Mouse (Mus musculus): ENCODE data around the gene Cldn4.
"Not testable (repeated sequence)": the region's sequence is repeated elsewhere in the genome, so short reads cannot be mapped to it uniquely, and the experiment has no call there.

Gene Cldn4

DNA sequence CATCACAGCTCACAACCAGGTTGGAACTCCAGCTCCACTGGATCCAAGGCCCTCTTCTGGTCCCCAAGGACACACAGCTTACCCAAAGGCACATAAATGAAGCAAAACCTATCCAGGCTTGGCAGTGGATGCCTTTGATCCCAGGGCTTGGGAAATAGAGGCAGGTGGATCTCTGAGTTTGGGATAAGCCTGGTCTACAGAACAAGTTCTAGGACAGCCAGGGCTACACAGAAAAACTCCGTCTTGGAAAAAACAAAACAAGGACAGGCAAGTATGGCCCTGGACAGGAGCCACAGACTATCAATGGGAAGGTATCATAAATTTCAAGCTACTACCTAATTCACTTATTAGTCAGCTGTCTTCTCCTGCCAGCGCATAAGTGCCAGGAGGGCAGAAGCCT is 14.8 kb upstream of the Cldn4 start:
- no peak for DNase-seq

DNA sequence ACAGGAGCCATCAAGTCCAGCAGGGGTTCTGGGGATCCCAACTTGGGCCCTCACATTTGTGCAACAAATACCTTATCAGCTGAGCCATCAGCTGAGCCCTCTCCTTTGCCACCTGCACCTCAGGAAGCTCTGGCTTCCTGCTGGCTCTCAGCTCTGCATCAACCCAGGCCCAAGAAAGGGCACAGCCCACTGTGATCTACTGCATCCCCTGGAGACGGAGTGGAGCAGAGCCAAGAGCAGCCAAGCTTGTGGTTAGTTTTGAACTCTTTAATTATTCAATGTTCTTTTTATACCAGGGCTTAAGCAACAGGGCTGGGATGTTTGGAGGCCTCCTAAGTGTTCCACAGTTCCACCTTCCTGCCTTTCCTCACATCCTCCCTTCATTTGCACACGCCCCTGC is 13.7 kb upstream of the Cldn4 start:
- no peak for DNase-seq

DNA sequence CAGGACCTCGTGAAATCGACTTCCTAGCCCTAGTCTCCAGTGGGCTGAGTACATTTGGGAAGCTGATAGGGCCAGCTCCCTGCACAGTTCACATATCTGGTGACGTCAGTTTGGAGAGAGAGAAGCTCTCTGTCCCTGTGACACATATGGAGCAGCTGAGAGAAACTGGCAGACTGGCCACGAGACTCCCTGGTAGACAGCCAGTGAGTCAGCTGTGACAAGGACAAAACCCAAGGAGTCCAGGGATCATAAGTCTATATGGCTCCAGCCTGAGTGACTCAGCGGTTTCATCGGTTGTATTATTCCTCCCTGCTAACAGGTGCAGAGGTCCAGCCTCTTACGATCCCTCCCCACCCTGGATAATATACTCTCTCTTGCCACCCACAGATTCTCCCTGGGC is 12.4 kb upstream of the Cldn4 start:
- DNase-seq, result peak; percentile 13

DNA sequence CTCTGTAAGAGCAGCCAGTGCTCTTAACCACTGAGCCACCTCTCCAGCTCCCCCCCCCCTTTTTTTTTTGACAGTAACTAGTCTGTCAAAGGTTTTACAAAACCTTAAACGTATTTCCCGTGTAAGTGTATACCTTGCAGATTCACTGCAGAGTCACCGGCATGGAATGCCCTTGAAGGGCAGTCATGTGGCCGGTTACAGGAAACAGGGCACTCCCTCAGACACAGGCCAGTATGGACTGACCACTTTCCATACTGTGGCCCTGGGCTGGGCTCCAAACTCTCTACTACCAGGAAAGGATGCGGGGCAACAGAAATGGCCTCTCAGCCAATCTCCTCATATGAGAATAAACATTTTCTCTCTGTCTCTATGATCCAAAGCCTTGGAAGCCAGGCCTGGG is 8.8 kb upstream of the Cldn4 start:
- DNase-seq, result no peak

DNA sequence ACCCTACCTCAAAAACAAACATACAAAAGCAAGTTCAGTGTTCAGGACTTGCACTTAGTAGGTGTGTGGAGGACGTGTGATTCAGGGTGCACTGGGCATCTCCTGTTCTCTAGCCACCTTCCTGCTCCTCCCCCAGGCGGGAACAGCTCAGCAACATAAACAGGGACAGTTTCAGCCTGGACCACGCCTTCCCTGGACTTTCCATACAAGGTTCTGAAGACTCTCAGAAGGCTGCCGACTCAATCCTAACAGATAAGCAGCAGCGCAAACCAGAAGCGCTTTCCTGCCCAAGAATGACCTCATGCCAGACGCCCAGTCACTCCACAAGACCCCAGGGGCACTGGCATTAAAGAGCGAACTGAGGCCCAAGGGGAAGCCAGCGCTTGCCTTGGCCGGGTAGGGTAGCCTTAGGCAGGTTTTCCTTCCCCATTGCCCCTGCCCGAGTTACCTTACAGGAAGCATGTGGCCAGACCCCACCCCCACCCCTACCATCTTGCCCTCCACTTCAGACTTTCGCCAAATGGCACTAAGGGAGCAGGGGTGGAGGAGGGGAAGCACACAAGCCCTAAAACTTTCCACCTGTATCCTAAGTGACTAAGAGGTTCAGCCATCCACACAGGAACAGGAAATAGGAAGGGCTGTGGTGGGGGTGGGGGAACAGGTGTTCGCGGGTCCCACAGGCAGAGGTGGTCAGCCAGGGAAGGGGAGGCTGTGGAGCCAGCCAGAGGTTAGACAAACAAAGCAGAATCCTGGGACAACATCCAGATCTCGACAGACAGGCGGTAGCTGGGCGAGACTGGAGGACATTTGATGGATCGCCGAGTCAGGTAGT is 4.5 kb upstream of the Cldn4 start:
- no peak for DNase-seq

DNA sequence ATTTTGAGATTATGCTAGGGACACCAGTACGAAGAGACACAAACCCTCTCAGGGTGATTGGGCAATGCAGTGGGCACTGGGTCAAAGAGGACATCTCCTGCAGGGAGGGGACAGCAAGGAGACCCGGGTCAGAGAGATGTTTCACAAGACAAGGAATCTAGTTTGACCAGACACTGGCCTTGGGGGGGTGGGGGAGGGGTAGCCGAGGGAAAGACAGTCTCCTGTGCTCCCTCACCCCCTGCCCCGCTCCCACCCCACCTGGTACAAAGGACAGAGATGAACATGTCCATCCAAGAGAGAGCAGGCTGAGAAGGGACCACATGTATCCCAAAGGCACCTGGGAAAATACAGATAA is 1.3 kb upstream of the Cldn4 start:
- DNase-seq, result no peak

DNA sequence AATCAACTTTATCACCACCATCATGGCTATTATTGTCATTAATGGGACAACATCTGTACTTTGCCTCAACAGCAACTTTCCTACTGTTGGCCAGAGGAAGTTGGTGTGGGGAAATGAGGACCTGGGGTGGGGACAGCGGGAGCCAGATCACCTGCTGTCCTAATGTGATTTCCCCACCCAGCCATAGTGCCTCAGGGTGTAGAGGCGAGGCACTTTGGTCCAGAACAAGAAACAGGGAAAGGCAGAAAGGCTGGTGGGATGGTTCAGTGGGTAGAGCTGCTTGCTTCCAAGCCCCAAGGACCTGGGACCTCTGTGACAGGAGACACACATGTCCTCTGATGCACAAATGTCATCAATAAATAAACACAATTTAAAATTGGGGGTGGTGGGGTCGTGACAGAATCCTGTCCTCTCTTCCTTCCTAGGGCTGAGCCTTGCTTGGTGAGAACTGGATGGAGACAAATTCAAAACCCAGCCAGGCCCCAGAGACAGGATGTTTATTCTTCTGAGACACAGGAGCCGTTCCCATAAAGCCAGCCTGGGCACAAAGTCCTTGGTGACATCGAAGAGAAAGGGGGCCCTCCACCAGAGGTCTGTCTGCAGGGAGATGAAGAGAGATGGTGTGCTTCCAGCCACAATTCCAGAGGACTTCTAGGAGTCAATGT is 818 bp upstream of the Cldn4 start:
- no peak for DNase-seq

- no peak for DNase-seq
Measured at GRCm38 (mm10) chr5:134946063-134946856, 474 bp downstream of the Cldn4 start.

DNA sequence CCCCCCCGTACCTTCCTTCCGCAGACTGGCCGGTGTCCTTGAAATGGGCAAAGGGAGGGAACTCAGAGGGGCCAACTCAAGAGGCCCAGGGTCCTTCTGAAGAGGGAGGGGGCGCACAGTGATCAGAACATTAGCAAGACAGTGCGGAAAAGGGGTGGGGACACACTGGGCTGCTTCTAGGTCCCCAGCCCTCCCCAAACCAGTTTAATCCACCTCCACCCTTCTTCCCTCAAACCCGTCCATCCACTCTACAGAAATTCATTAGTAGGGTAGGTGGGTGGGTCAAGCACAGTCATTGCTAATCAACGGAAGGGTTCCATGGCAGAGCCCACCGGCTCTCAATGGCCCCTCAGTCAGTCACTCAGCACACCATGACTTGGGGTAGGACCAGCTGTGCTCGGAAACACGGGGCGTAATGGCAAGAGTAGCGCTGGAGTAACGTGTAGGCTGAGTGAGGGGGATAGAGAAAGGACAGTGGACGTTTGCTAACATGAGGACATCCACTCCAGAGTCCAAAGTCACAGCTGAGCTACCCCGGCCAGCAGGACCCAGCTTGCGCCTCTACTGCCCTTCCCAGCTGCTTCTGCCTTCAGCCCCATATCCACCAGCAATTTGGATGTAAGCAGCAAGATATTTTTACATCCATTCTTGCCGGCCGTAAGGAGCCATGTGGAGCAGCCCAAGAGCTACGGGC is 1.3 kb downstream of the Cldn4 start:
- no peak for DNase-seq

GRCm38 (mm10) chr5:134944179-134944578 is 2.6 kb downstream of the Cldn4 start:
- DNase-seq, result no peak

DNA sequence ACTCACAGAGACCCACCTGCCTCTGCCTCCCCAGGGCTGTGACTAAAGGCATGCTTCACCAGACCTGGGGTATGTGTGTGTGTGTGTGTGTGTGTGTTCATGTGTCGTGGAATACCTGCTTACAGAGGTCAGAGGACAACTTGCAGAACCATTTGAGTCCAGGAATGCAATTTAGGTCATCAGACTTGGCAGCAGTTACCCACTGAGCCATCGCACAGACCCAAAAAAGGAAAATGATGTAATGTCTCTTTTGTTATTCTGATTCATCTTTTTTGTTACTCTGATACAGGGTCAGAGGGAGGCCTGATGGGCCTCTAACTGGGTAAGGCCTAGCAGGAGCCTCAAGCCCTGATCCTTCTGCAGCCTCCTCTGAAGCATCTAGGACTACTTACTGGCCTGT is 4.0 kb downstream of the Cldn4 start:
- no peak for DNase-seq

GRCm38 (mm10) chr5:134941472-134942209 is 5.1 kb downstream of the Cldn4 start:
- DNase-seq, result no peak

GRCm38 (mm10) chr5:134939554-134939953 is 7.2 kb downstream of the Cldn4 start:
- DNase-seq, result not testable (repeated sequence)

DNA sequence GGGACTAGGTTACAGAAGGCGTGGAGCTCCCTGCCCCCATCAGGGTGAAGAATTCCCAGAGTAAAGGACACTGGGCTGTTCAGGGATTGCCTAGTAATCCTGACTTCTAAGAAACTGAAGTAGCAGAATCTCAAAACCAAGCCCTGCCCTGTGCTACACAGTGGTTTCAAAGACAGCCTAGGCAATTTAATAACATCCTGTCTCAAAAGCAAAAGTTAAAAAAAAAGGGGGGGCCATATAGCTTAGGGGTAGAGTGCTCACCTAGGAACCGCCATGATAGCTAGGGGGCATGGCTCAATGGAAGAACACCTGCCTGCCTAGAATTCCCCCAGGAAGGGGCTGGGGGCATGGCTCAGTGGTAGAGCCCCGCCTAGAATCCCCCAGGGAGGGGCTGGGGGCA is 7.7 kb downstream of the Cldn4 start:
- no peak for DNase-seq

- DNase-seq, result no peak
Measured at GRCm38 (mm10) chr5:134936626-134937185, 10.0 kb downstream of the Cldn4 start.

DNA sequence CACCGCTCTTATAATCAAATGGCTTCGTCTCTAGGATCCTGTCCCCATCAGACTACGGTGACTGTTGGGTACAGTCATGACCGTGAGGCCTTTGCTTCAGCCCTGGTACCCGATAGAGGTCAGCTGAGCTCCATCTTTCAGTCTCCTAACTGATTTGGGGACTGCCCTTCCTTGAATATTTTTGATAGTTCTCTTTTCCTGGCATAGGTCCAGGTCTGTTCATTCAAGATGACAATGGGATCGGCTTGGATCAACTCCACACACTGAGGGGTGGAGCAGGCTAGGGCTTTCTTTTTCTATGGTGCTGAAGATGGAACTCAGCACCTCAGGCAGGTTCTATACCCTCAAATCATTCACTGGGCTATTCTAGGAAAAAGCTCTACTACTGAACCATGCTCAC is 10.7 kb downstream of the Cldn4 start:
- no peak for DNase-seq

- no peak for DNase-seq
Measured at GRCm38 (mm10) chr5:134934666-134935065, 12.1 kb downstream of the Cldn4 start.

GRCm38 (mm10) chr5:134933686-134934085 is 13.0 kb downstream of the Cldn4 start:
- not testable (repeated sequence) for DNase-seq

DNA sequence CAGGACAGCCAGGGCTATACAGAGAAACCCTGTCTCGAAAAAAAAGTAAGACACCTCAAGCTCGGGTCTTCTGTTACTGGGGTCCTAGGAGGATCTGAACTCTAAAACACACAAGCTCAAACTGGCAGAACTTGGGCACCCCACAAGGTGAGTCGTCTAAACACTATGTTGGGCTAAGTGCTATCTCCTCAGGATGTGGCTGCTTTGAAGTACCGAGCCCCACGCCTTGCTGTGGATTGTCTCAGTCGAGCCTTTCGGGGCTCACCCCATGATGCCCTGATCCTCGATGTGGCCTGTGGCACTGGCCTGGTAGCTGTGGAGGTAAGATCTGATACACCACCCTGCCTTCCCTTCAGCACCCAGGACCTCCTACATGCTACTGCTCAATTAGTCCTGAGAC is 13.5 kb downstream of the Cldn4 start:
- no peak for DNase-seq

GRCm38 (mm10) chr5:134932903-134933276 is 13.8 kb downstream of the Cldn4 start:
- DNase-seq, result peak; percentile 62

- DNase-seq, result peak; percentile 91
Measured at GRCm38 (mm10) chr5:134932179-134932902, 14.4 kb downstream of the Cldn4 start, which contains the start of gene Mettl27. Gene Mettl27, plus strand, starts transcription at chr5:134932368.

Data from kidney, adult 18-20 months (tissue).